Mouse (Mus musculus): ENCODE results near the gene Lig1. TPM values are rescaled to one million over a fixed set of nuclear protein-coding genes. Genes with fewer than 3 reads are reported as not detected.
A peak's percentile ranks its signal among the peaks of the same experiment; 100 is the strongest.
"Not testable (repeated sequence)": the region's sequence is repeated elsewhere in the genome, so short reads cannot be mapped to it uniquely, and the experiment has no call there.

Lig1 gene
- total RNA-seq (2021), result 1 to 10 TPM; 6.0 to 7.4 TPM
- long read RNA-seq, partial matches to known transcripts, result 4 of 18 reads
- long read RNA-seq, other reads (novel, unspliced or antisense), result 12 of 18 reads

GRCm38 (mm10) chr7:13277081-13277480, at the start of gene Lig1:
Gene Lig1 (plus strand): TSS chr7:13277283.
- no peak for DNase-seq (ENCODE audit: low spot score in 2 of 2)

GRCm38 (mm10) chr7:13260746-13261700, 16.1 kb upstream of the Lig1 start:
- no peak for DNase-seq (ENCODE audit: low spot score in 2 of 2)

- DNase-seq (ENCODE audit: low spot score in 2 of 2), result peak in 1 of 2 experiments; percentile 12
Observed at GRCm38 (mm10) chr7:13263851-13264250, 13.2 kb upstream of the Lig1 start.

GRCm38 (mm10) chr7:13264396-13264795, 12.7 kb upstream of the Lig1 start:
- DNase-seq (ENCODE audit: low spot score in 2 of 2), result no peak

- DNase-seq (ENCODE audit: low spot score in 2 of 2), result no peak
Observed at GRCm38 (mm10) chr7:13268749-13269260, 8.3 kb upstream of the Lig1 start.

- no peak for DNase-seq (ENCODE audit: low spot score in 2 of 2)
Observed at GRCm38 (mm10) chr7:13269394-13269793, 7.7 kb upstream of the Lig1 start.

- no peak for DNase-seq (ENCODE audit: low spot score in 2 of 2)
Observed at GRCm38 (mm10) chr7:13271704-13272103, 5.4 kb upstream of the Lig1 start.

- DNase-seq (ENCODE audit: low spot score in 2 of 2), result no peak
Observed at GRCm38 (mm10) chr7:13277833-13278232, 750 bp downstream of the Lig1 start.

- DNase-seq (ENCODE audit: low spot score in 2 of 2), result peak; percentile 91 to 96
Observed at GRCm38 (mm10) chr7:13278308-13278891, 1.3 kb downstream of the Lig1 start, which contains the start of gene Zswim9. Gene Zswim9 (minus strand): TSS chr7:13278721.

GRCm38 (mm10) chr7:13278957-13279356, 1.9 kb downstream of the Lig1 start:
- DNase-seq (ENCODE audit: low spot score in 2 of 2), result not testable (repeated sequence)

- peak in 1 of 2 experiments; percentile 18 for DNase-seq (ENCODE audit: low spot score in 2 of 2)
Observed at GRCm38 (mm10) chr7:13288621-13289020, 11.5 kb downstream of the Lig1 start.

- DNase-seq (ENCODE audit: low spot score in 2 of 2), result no peak
Observed at GRCm38 (mm10) chr7:13290041-13290675, 13.1 kb downstream of the Lig1 start.

GRCm38 (mm10) chr7:13291370-13291769, 14.3 kb downstream of the Lig1 start:
- DNase-seq (ENCODE audit: low spot score in 2 of 2), result no peak

- no peak for DNase-seq (ENCODE audit: low spot score in 2 of 2)
Observed at GRCm38 (mm10) chr7:13293878-13294855, 17.1 kb downstream of the Lig1 start.

GRCm38 (mm10) chr7:13295256-13295655, 18.2 kb downstream of the Lig1 start:
- DNase-seq (ENCODE audit: low spot score in 2 of 2), result no peak

- no peak for DNase-seq (ENCODE audit: low spot score in 2 of 2)
Observed at GRCm38 (mm10) chr7:13297636-13298035, 20.6 kb downstream of the Lig1 start.

GRCm38 (mm10) chr7:13298821-13299220, 21.7 kb downstream of the Lig1 start:
- DNase-seq (ENCODE audit: low spot score in 2 of 2), result no peak

GRCm38 (mm10) chr7:13301643-13302042, 24.6 kb downstream of the Lig1 start:
- DNase-seq (ENCODE audit: low spot score in 2 of 2), result no peak

- no peak for DNase-seq (ENCODE audit: low spot score in 2 of 2)
Observed at GRCm38 (mm10) chr7:13302780-13303179, 25.7 kb downstream of the Lig1 start.

- no peak for DNase-seq (ENCODE audit: low spot score in 2 of 2)
Observed at GRCm38 (mm10) chr7:13303372-13303771, 26.3 kb downstream of the Lig1 start.

Measured in layer of hippocampus, adult 18-20 months (tissue).